Mouse (Mus musculus): Measurements from ENCODE around the gene Gpr37l1. TPM values are rescaled to one million over a fixed set of nuclear protein-coding genes. Genes with fewer than 3 reads are reported as not detected.
"Not testable (repeated sequence)": the region's sequence is repeated elsewhere in the genome, so short reads cannot be mapped to it uniquely, and the experiment has no call there.

Gpr37l1 gene
- polyA plus RNA-seq, 1 experiment from 2014 or later: 0.10 TPM

- no peak overlapping the region for H3K9ac ChIP-seq
- H3K9me3 ChIP-seq: no peaks in the 10 kb centered on the region
- no peak overlapping the region for H3K4me3 ChIP-seq
- H3K27me3 ChIP-seq: no peaks in the 10 kb centered on the region
- H3K4me2 ChIP-seq: no peak overlapping the region
- H3K36me3 ChIP-seq: no peaks in the 10 kb centered on the region
- ATAC-seq (ENCODE audit: borderline replicate concordance, extremely low read depth, low FRiP score, low TSS enrichment): no peak
- peaks cover 13% of the 10 kb centered on the region; the same call in 1 of the 2 replicates for H3K4me1 ChIP-seq
- no peak overlapping the region for H3K27ac ChIP-seq
- 74% methylated on average over 6 of the region's 6 CpGs for WGBS
Observed at GRCm38 (mm10) chr1:135195907-135196440, 28.5 kb upstream of the Gpr37l1 start.

- ATAC-seq (ENCODE audit: borderline replicate concordance, extremely low read depth, low FRiP score, low TSS enrichment); H3K27me3 ChIP-seq; H3K4me1 ChIP-seq; H3K27ac ChIP-seq; H3K9ac ChIP-seq; H3K4me2 ChIP-seq; H3K9me3 ChIP-seq; H3K4me3 ChIP-seq; H3K36me3 ChIP-seq: not testable (repeated sequence)
- WGBS: 80% methylated on average over 5 of the region's 5 CpGs
Observed at GRCm38 (mm10) chr1:135194335-135194734, 26.9 kb upstream of the Gpr37l1 start.

GRCm38 (mm10) chr1:135189186-135189585, 21.7 kb upstream of the Gpr37l1 start:
- Histone ChIP-seq H3K9ac (no peak overlapping the region), H3K27ac (no peak overlapping the region), H3K4me2 (no peak overlapping the region), H3K4me3 (no peak overlapping the region), H3K4me1 (no peaks in the 10 kb centered on the region), H3K36me3 (no peaks in the 10 kb centered on the region), H3K9me3 (no peaks in the 10 kb centered on the region), H3K27me3 (no peaks in the 10 kb centered on the region)
- 83% methylated on average over 4 of the region's 4 CpGs for WGBS
- ATAC-seq (ENCODE audit: borderline replicate concordance, extremely low read depth, low FRiP score, low TSS enrichment): no peak

- no peak for ATAC-seq (ENCODE audit: borderline replicate concordance, extremely low read depth, low FRiP score, low TSS enrichment)
- Histone ChIP-seq H3K4me2 (no peak overlapping the region), H3K9ac (no peak overlapping the region), H3K9me3 (no peaks in the 10 kb centered on the region), H3K36me3 (no peaks in the 10 kb centered on the region), H3K4me1 (no peaks in the 10 kb centered on the region), H3K27ac (no peak overlapping the region), H3K4me3 (no peak overlapping the region), H3K27me3 (no peaks in the 10 kb centered on the region)
- WGBS: 48% methylated on average over 3 of the region's 3 CpGs
Observed at GRCm38 (mm10) chr1:135188197-135188596, 20.7 kb upstream of the Gpr37l1 start.

- not testable (repeated sequence) for H3K4me1 ChIP-seq; H3K27me3 ChIP-seq; H3K4me3 ChIP-seq; H3K36me3 ChIP-seq; H3K4me2 ChIP-seq; H3K27ac ChIP-seq; H3K9ac ChIP-seq; H3K9me3 ChIP-seq; ATAC-seq (ENCODE audit: borderline replicate concordance, extremely low read depth, low FRiP score, low TSS enrichment)
- WGBS: 30% methylated on average over 2 of the region's 2 CpGs
Observed at GRCm38 (mm10) chr1:135187016-135187415, 19.5 kb upstream of the Gpr37l1 start.

- Histone ChIP-seq H3K9ac (no peak overlapping the region), H3K4me2 (no peak overlapping the region), H3K36me3 (no peaks in the 10 kb centered on the region), H3K27me3 (no peaks in the 10 kb centered on the region), H3K9me3 (no peaks in the 10 kb centered on the region), H3K27ac (no peak overlapping the region), H3K4me3 (no peak overlapping the region), H3K4me1 (no peaks in the 10 kb centered on the region)
- no peak for ATAC-seq (ENCODE audit: borderline replicate concordance, extremely low read depth, low FRiP score, low TSS enrichment)
- WGBS: 37% methylated on average over 8 of the region's 8 CpGs
Observed at GRCm38 (mm10) chr1:135186427-135186826, 18.9 kb upstream of the Gpr37l1 start.

- Histone ChIP-seq H3K9me3 (no peaks in the 10 kb centered on the region), H3K27me3 (no peaks in the 10 kb centered on the region), H3K27ac (no peak overlapping the region), H3K9ac (no peak overlapping the region), H3K4me2 (no peak overlapping the region), H3K4me1 (no peaks in the 10 kb centered on the region), H3K36me3 (no peaks in the 10 kb centered on the region), H3K4me3 (no peak overlapping the region)
- 55% methylated on average over 5 of the region's 5 CpGs for WGBS
- no peak for ATAC-seq (ENCODE audit: borderline replicate concordance, extremely low read depth, low FRiP score, low TSS enrichment)
Observed at GRCm38 (mm10) chr1:135185936-135186335, 18.5 kb upstream of the Gpr37l1 start.

- no peaks in the 10 kb centered on the region for H3K27me3 ChIP-seq
- H3K9me3 ChIP-seq: no peaks in the 10 kb centered on the region
- no peak for ATAC-seq (ENCODE audit: borderline replicate concordance, extremely low read depth, low FRiP score, low TSS enrichment)
- no peak overlapping the region for H3K4me3 ChIP-seq
- no peaks in the 10 kb centered on the region for H3K4me1 ChIP-seq
- no peak overlapping the region for H3K27ac ChIP-seq
- no peaks in the 10 kb centered on the region for H3K36me3 ChIP-seq
- 52% methylated on average over 11 of the region's 11 CpGs for WGBS
- H3K4me2 ChIP-seq: no peak overlapping the region
- no peak overlapping the region for H3K9ac ChIP-seq
Observed at GRCm38 (mm10) chr1:135183941-135184570, 16.6 kb upstream of the Gpr37l1 start.

GRCm38 (mm10) chr1:135183448-135183847, 16.0 kb upstream of the Gpr37l1 start:
- no peaks in the 10 kb centered on the region for H3K4me1 ChIP-seq
- 0 out of 2 replicates have a peak, but pooled peaks have one; percentile 46 for ATAC-seq (ENCODE audit: borderline replicate concordance, extremely low read depth, low FRiP score, low TSS enrichment)
- 55% methylated on average over 4 of the region's 4 CpGs for WGBS
- no peak overlapping the region for H3K4me3 ChIP-seq
- H3K27ac ChIP-seq: no peak overlapping the region
- H3K9ac ChIP-seq: no peak overlapping the region
- H3K27me3 ChIP-seq: no peaks in the 10 kb centered on the region
- no peaks in the 10 kb centered on the region for H3K9me3 ChIP-seq
- H3K36me3 ChIP-seq: no peaks in the 10 kb centered on the region
- no peak overlapping the region for H3K4me2 ChIP-seq

- ATAC-seq (ENCODE audit: borderline replicate concordance, extremely low read depth, low FRiP score, low TSS enrichment): no peak
- Histone ChIP-seq H3K4me1 (no peaks in the 10 kb centered on the region), H3K9ac (no peak overlapping the region), H3K9me3 (no peaks in the 10 kb centered on the region), H3K4me3 (no peak overlapping the region), H3K4me2 (no peak overlapping the region), H3K36me3 (no peaks in the 10 kb centered on the region), H3K27me3 (no peaks in the 10 kb centered on the region), H3K27ac (no peak overlapping the region)
- 44% methylated on average over 3 of the region's 3 CpGs for WGBS
Observed at GRCm38 (mm10) chr1:135182975-135183374, 15.5 kb upstream of the Gpr37l1 start.

GRCm38 (mm10) chr1:135181880-135182623, 14.6 kb upstream of the Gpr37l1 start:
- Histone ChIP-seq H3K4me3 (no peak overlapping the region), H3K9ac (no peak overlapping the region), H3K36me3 (no peaks in the 10 kb centered on the region), H3K4me2 (no peak overlapping the region), H3K9me3 (no peaks in the 10 kb centered on the region), H3K27ac (no peak overlapping the region), H3K27me3 (no peaks in the 10 kb centered on the region), H3K4me1 (no peaks in the 10 kb centered on the region)
- ATAC-seq (ENCODE audit: borderline replicate concordance, extremely low read depth, low FRiP score, low TSS enrichment): no peak
- 71% methylated on average over 8 of the region's 8 CpGs for WGBS

GRCm38 (mm10) chr1:135181275-135181674, 13.8 kb upstream of the Gpr37l1 start:
- WGBS: 47% methylated on average over 4 of the region's 4 CpGs
- Histone ChIP-seq H3K27me3 (no peaks in the 10 kb centered on the region), H3K36me3 (no peaks in the 10 kb centered on the region), H3K9ac (no peak overlapping the region), H3K4me1 (no peaks in the 10 kb centered on the region), H3K4me3 (no peak overlapping the region), H3K9me3 (no peaks in the 10 kb centered on the region), H3K27ac (no peak overlapping the region), H3K4me2 (no peak overlapping the region)
- no peak for ATAC-seq (ENCODE audit: borderline replicate concordance, extremely low read depth, low FRiP score, low TSS enrichment)

Data from lung, embryonic 15.5 days (tissue).